Mouse (Mus musculus): Measurements from ENCODE around the gene BC004004. TPM values are rescaled to one million over a fixed set of nuclear protein-coding genes. Genes with fewer than 3 reads are reported as not detected.

The BC004004 gene
- 68.0 and 85.4 TPM in 2 replicates for total RNA-seq (2014; fragmentation: Nextera tagmentation)
- total RNA-seq (2017), result 51.7 TPM in 2 replicates
- polyA plus RNA-seq (2012), result 16.0 and 19.8 TPM in 2 replicates

- Histone ChIP-seq H3K9me3 (replicated peaks) (no peaks in the 10 kb centered on the region), H3K4me1 (ENCODE audit: insufficient read depth, low read depth, low read length) (peaks cover 49% of the 10 kb centered on the region), H3K4me3 (ENCODE audit: low read depth, low read length) (peak within 1 kb of the TSS; percentile 89), H3K27me3 (ENCODE audit: insufficient read depth, low read length) (no peaks in the 10 kb centered on the region), H3K36me3 (replicated peaks) (peaks cover 26% of the 10 kb centered on the region)
- peak; percentile 81 for ATAC-seq (ENCODE audit: extremely low read depth, insufficient number of reproducible peaks, low FRiP score, poor library complexity, severe bottlenecking)
- peak; percentile 97 for DNase-seq (ENCODE audit: low spot score)
- TF ChIP-seq CTCF (IDR thresholded peaks at IDR 0.05; ENCODE audit: low read depth, low read length), result 0 out of 2 replicates have a peak, but pooled peaks have one; percentile 15
- no peak for TF ChIP-seq GATA1 (IDR thresholded peaks at IDR 0.05; ENCODE audit: borderline replicate concordance, low read length)
- TF ChIP-seq POLR2AphosphoS5 (IDR thresholded peaks at IDR 0.05; ENCODE audit: insufficient replicate concordance, low read depth, low read length), result no peak
Measured at GRCm38 (mm10) chr17:29268682-29269348, at the start of gene BC004004. BC004004 (plus strand) TSS chr17:29268788.

DNA sequence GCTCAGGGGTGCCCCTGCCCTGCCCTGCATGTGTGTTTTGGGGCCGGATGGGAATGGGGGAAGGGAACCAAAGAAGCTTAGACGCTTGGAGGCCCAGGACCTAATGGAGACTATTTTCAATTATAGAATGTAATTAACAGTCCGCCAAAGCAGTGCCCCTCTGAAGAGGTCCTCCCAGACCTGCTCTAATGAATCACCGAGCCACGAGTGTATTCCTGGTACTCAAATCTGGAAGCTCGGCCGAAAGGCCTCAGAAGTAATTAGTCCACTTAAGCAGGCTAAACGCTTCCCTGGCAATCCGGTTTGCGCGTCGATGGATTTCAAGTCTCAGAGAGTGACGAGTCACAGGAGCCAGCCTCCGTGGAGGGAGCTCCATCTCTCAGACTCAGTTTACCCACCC lies 48.0 kb upstream of the BC004004 start:
- H3K4me1 ChIP-seq (ENCODE audit: insufficient read depth, low read depth, low read length), result no peaks in the 10 kb centered on the region
- DNase-seq (ENCODE audit: low spot score) (no peak), ATAC-seq (ENCODE audit: extremely low read depth, insufficient number of reproducible peaks, low FRiP score, poor library complexity, severe bottlenecking) (no peak)
- no peaks in the 10 kb centered on the region for H3K36me3 ChIP-seq (replicated peaks)
- no peaks in the 10 kb centered on the region for H3K9me3 ChIP-seq (replicated peaks)
- TF ChIP-seq GATA1 (IDR thresholded peaks at IDR 0.05; ENCODE audit: borderline replicate concordance, low read length) (no peak), TAL1 (conservative IDR thresholded peaks at IDR 0.05; ENCODE audit: low read depth, low read length) (no peak), CTCF (IDR thresholded peaks at IDR 0.05; ENCODE audit: low read depth, low read length) (no peak), POLR2AphosphoS5 (IDR thresholded peaks at IDR 0.05; ENCODE audit: insufficient replicate concordance, low read depth, low read length) (no peak), GATA2 (IDR thresholded peaks at IDR 0.05; ENCODE audit: borderline replicate concordance, low read depth, low read length) (no peak)
- no peak overlapping the region for H3K4me3 ChIP-seq (ENCODE audit: low read depth, low read length)
- H3K27me3 ChIP-seq (ENCODE audit: insufficient read depth, low read length), result peaks cover 68% of the 10 kb centered on the region

DNA sequence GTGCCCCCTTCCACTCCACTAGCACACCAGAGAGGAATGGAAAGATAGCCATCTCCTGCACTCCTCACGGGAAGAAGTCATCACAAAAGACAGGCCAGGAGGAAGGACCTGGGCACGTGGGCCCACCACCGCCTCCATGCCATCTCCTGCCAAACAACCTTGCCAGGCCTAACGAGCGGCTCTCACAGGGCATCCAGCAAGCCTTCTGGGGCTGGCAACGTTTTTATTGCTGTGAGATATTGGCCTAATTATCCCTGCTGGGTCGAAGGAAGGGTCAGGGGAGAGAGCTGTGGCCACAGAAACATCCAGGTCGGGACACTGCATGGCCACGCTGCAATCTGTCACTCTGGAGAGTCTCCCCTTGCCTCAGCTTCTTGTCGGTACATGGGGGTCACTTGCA lies 37.5 kb upstream of the BC004004 start:
- DNase-seq (ENCODE audit: low spot score) (no peak), ATAC-seq (ENCODE audit: extremely low read depth, insufficient number of reproducible peaks, low FRiP score, poor library complexity, severe bottlenecking) (no peak)

GRCm38 (mm10) chr17:29236111-29236510 lies 32.5 kb upstream of the BC004004 start:
- no peak for DNase-seq (ENCODE audit: low spot score)
- TF ChIP-seq GATA1 (IDR thresholded peaks at IDR 0.05; ENCODE audit: borderline replicate concordance, low read length), result no peak
- no peak for TF ChIP-seq GATA2 (IDR thresholded peaks at IDR 0.05; ENCODE audit: borderline replicate concordance, low read depth, low read length)
- no peak for TF ChIP-seq CTCF (IDR thresholded peaks at IDR 0.05; ENCODE audit: low read depth, low read length)
- no peak for TF ChIP-seq POLR2AphosphoS5 (IDR thresholded peaks at IDR 0.05; ENCODE audit: insufficient replicate concordance, low read depth, low read length)
- no peak for TF ChIP-seq TAL1 (conservative IDR thresholded peaks at IDR 0.05; ENCODE audit: low read depth, low read length)
- Histone ChIP-seq H3K4me3 (ENCODE audit: low read depth, low read length) (no peak overlapping the region), H3K9me3 (replicated peaks) (peaks cover 9% of the 10 kb centered on the region), H3K27me3 (ENCODE audit: insufficient read depth, low read length) (peaks cover 79% of the 10 kb centered on the region), H3K36me3 (replicated peaks) (no peaks in the 10 kb centered on the region), H3K4me1 (ENCODE audit: insufficient read depth, low read depth, low read length) (no peaks in the 10 kb centered on the region)
- no peak for ATAC-seq (ENCODE audit: extremely low read depth, insufficient number of reproducible peaks, low FRiP score, poor library complexity, severe bottlenecking)

More for the DNA sequence above, 37.5 kb upstream of the BC004004 start:
- Histone ChIP-seq H3K4me3 (ENCODE audit: low read depth, low read length) (no peak overlapping the region), H3K4me1 (ENCODE audit: insufficient read depth, low read depth, low read length) (no peaks in the 10 kb centered on the region), H3K9me3 (replicated peaks) (no peaks in the 10 kb centered on the region), H3K27me3 (ENCODE audit: insufficient read depth, low read length) (peaks cover 70% of the 10 kb centered on the region), H3K36me3 (replicated peaks) (no peaks in the 10 kb centered on the region)
- TF ChIP-seq POLR2AphosphoS5 (IDR thresholded peaks at IDR 0.05; ENCODE audit: insufficient replicate concordance, low read depth, low read length) (no peak), GATA1 (IDR thresholded peaks at IDR 0.05; ENCODE audit: borderline replicate concordance, low read length) (no peak), CTCF (IDR thresholded peaks at IDR 0.05; ENCODE audit: low read depth, low read length) (no peak), TAL1 (conservative IDR thresholded peaks at IDR 0.05; ENCODE audit: low read depth, low read length) (no peak), GATA2 (IDR thresholded peaks at IDR 0.05; ENCODE audit: borderline replicate concordance, low read depth, low read length) (no peak)

DNA sequence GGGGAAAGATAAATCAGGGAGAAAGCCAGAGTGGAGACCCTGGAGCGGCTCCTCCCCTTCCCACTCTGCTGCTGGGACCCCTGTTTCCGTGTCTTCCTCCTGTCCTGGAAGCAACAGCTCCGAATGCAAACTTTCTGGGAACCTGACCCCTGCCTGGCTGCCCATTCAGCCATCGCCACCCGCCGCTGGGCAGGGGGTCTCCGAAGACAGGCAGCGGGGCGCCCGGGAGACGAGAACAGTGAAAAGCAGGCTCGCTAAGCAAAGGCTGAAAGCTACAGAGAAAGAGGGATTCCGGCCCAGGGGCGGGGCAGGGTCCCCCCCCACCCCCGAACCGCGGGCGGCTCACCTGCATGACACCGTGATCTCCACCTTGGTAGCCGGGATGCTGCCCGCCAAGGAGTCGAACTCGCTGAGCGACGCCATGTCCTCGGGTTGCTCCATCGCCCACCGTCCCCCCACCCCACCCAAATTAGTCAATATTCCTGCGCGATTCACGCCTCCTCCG lies 31.3 kb upstream of the BC004004 start:
- Histone ChIP-seq H3K27me3 (ENCODE audit: insufficient read depth, low read length) (peaks cover 80% of the 10 kb centered on the region), H3K9me3 (replicated peaks) (peaks cover 9% of the 10 kb centered on the region), H3K4me3 (ENCODE audit: low read depth, low read length) (no peak overlapping the region), H3K4me1 (ENCODE audit: insufficient read depth, low read depth, low read length) (no peaks in the 10 kb centered on the region), H3K36me3 (replicated peaks) (no peaks in the 10 kb centered on the region)
- ATAC-seq (ENCODE audit: extremely low read depth, insufficient number of reproducible peaks, low FRiP score, poor library complexity, severe bottlenecking) (no peak), DNase-seq (ENCODE audit: low spot score) (no peak)
- no peak for TF ChIP-seq CTCF (IDR thresholded peaks at IDR 0.05; ENCODE audit: low read depth, low read length)
- no peak for TF ChIP-seq GATA1 (IDR thresholded peaks at IDR 0.05; ENCODE audit: borderline replicate concordance, low read length)
- TF ChIP-seq POLR2AphosphoS5 (IDR thresholded peaks at IDR 0.05; ENCODE audit: insufficient replicate concordance, low read depth, low read length), result no peak
- TF ChIP-seq GATA2 (IDR thresholded peaks at IDR 0.05; ENCODE audit: borderline replicate concordance, low read depth, low read length), result no peak
- TF ChIP-seq TAL1 (conservative IDR thresholded peaks at IDR 0.05; ENCODE audit: low read depth, low read length), result no peak

- TF ChIP-seq POLR2AphosphoS5 (IDR thresholded peaks at IDR 0.05; ENCODE audit: insufficient replicate concordance, low read depth, low read length) (no peak), TAL1 (conservative IDR thresholded peaks at IDR 0.05; ENCODE audit: low read depth, low read length) (no peak), GATA1 (IDR thresholded peaks at IDR 0.05; ENCODE audit: borderline replicate concordance, low read length) (no peak), GATA2 (IDR thresholded peaks at IDR 0.05; ENCODE audit: borderline replicate concordance, low read depth, low read length) (no peak), CTCF (IDR thresholded peaks at IDR 0.05; ENCODE audit: low read depth, low read length) (no peak)
- 0 out of 2 replicates have a peak within 1 kb of the TSS, but pooled peaks have one; percentile 17 for H3K4me3 ChIP-seq (ENCODE audit: low read depth, low read length)
- H3K36me3 ChIP-seq (replicated peaks), result no peaks in the 10 kb centered on the region
- ATAC-seq (ENCODE audit: extremely low read depth, insufficient number of reproducible peaks, low FRiP score, poor library complexity, severe bottlenecking) (no peak), DNase-seq (ENCODE audit: low spot score) (no peak)
- peaks cover 86% of the 10 kb centered on the region for H3K27me3 ChIP-seq (ENCODE audit: insufficient read depth, low read length)
- H3K9me3 ChIP-seq (replicated peaks), result peaks cover 9% of the 10 kb centered on the region
- H3K4me1 ChIP-seq (ENCODE audit: insufficient read depth, low read depth, low read length), result no peaks in the 10 kb centered on the region
Measured at GRCm38 (mm10) chr17:29237772-29238420, 30.7 kb upstream of the BC004004 start, which contains the start of gene Cpne5. Cpne5 (minus strand) TSS chr17:29238167.

All from G1E (cell line).